Mouse (Mus musculus): ENCODE results near the gene Xrcc4.
"Not testable (repeated sequence)": the region's sequence is repeated elsewhere in the genome, so short reads cannot be mapped to it uniquely, and the experiment has no call there.

Xrcc4 gene

DNA sequence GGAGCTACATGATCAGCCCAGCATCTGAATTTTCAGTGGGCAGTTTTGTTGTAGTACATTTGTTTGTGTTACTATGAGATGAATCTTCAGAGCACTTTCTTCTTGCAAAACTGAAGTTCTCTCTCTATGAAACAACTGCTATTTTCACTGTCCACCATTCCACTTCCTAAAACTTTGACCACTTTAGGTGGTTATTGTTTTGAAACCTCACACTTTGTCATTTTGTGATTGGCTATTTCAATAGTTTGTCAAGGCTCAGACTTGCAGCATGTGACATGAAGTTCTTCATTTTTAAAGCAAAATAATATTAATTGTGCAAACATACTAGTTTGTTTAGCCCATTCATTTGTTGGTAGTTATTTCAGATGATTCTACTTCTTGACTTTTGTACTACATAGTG, 280.4 kb downstream of the Xrcc4 start:
- DNase-seq, result no peak

DNA sequence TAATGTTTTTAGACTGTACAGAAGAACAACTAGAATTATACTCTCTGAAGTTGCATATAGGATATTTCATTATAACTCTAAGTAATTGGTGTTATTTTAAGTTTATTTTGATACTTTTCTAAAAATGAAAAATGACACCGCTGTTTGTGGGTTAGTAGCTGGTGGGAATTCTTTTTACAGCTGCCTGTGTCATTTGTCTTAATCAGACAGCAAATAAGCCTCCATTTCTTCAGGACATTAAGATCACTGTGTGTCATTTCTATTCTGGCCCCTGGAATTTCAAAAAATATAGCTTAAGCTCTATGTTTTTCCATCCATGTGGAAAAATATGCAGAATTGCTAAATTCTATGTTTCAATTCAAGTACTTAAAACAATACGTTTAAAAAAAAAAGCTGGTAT, 287.5 kb downstream of the Xrcc4 start:
- DNase-seq, result no peak

DNA sequence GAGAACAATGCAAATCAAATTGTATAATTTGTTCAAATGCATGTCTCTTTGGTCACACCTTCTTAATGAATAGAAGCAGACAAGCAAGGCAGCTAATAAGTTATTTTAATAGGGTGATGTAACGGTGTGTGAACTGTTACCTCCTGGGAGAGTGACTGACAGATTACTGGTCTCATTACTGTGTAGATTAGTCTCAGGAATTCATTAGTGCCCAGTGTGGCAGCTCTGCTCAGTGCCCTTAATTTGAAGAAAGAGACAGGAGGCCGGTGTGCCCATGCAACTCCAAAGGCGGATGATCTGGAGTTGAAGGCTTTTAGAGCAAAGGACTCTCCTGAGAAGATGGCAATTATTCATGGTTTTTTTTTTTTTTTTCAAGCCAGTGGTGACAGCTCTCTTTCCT, 291.7 kb downstream of the Xrcc4 start:
- no peak for DNase-seq

DNA sequence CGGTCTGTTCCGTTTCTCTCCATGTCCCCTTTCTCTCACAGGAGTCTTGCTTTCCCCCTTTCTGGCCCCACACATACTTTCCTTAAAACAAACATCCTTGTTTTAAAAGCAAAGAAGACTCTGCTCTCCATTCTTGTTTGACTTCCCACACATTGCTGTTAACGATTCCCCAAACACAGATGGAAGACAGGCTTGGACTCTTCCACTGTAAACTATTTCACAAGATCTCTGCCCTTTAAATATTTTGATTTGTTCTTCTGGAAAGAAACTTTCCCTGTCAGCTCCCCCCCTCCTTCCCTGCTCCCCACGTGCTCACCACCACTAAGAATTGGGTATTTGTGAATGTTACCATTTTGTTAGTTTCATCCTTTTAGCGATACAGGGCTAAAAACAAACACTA, 297.9 kb downstream of the Xrcc4 start:
- no peak for DNase-seq

GRCm38 (mm10) chr13:89782886-89783285, 306.5 kb downstream of the Xrcc4 start:
- no peak for DNase-seq

DNA sequence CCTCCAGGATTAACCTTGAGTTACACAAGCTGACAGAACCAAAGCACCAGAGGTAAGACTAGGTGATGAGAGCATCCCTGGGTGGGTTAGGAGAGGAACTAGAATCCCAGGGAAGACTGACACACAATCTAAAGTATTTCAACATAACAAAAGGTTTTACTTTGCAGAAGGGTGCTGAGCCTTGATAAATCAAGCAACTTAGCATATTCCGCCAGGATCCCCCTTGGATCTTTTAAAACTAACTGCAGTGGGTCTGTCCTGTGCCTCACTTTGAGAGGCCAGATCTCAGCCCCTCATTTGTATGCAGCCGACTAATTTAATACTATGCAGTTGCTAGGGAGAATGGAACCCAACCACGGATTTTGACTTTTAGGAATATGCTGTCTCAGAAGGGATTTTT, 309.1 kb downstream of the Xrcc4 start:
- DNase-seq, result no peak

- DNase-seq, result peak in 1 of 2 experiments; percentile 3
Measured at GRCm38 (mm10) chr13:89779208-89779911, 310.0 kb downstream of the Xrcc4 start.

GRCm38 (mm10) chr13:89777764-89778163, 311.6 kb downstream of the Xrcc4 start:
- no peak for DNase-seq

DNA sequence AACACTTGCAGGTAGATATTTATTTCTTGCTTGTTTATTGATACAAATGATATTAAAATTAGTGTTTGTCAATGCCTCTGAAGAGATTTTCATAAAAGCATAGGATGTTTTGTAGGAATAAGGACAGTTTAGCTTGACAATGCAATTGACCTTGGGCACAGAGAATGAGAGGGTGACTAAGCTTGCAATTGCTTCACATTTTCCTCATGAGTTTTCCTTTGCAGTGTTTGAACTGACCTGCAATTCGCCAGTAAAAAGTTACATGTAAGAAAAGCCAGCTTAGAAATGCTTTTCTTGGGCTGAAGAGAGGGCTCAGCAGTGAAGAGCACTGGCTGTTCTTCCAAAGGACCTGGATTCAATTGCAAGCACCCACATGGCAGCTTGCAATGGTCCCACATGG, 312.3 kb downstream of the Xrcc4 start:
- no peak for DNase-seq

DNA sequence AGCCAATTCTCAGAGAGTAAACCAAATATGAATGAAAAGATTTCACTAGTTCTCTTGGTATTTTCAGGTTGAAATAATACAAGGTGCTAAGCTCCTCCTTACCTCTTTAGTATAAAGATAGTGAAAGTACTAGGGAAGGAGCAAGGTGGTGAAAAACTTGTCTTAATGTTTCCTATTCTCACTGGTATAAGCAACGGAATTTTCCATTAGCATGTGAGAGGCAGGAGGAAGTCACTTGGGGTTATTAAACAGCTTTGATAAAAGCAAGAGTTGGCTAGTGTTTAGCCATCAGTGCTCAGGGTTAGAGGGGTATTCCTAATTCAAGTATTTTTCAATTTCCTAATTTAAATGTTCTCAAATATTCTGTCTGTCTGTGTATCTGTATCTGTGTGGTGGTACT, 322.9 kb downstream of the Xrcc4 start:
- DNase-seq, result no peak

GRCm38 (mm10) chr13:89765966-89766365, 323.4 kb downstream of the Xrcc4 start:
- DNase-seq, result no peak

DNA sequence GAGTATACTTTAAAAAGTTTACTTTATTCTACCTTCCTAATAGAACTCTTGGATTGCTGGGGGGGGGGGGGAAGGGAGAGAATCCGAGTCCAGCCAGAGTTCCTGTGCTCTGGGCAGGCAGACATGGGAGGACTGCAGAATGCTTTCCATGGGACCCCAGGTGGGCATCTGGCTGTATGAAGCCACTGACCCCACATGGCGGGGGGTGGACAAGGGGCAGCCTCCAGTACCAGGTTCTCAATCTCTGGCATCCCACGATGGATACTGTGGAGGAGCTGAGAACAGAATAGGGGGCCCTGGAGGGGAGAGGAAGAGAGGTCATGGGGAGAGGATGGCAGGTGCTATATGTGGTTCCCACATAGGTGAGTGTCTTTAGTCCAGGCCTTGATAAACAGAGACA, 327.1 kb downstream of the Xrcc4 start:
- DNase-seq, result no peak

DNA sequence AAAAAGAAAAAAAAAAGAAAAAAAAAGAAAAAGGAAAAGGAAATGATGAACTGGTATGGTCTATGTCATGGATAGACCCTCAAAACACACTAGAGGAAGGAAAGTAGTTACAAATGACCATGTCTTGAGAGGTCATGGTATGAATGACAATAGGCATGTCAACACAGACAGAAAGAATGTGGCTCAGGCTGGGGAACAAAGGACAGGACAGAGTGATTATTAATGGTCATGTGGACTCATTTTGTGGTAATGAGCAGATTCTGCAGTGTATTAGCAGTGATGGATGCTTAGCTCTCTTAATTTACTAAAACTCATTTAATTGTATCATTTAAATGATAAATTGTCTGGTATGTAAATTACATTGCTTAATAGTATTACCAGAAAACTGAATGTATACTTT, 333.1 kb downstream of the Xrcc4 start:
- DNase-seq, result no peak

DNA sequence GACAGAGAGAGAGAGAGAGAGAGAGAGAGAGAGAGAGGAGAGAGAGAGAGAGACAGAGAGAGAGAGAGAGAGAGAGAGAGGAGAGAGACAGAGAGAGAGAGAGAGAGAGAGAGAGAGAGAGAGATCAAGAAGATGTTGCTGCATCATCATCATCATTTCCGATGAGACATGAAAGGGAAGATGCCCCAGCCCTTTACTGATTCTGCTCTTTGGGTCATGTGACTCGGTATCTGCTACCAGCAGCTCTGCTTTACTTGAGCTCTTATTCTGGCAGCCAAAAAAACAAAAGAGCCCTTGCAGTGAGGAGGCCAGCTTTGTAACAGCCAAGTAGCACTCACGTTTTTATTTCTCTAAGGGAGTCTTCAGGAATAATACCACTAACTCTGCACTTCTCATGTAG, 338.8 kb downstream of the Xrcc4 start:
- DNase-seq, result not testable (repeated sequence)

GRCm38 (mm10) chr13:89743201-89743600, 346.2 kb downstream of the Xrcc4 start:
- DNase-seq, result no peak

- DNase-seq, result no peak
Measured at GRCm38 (mm10) chr13:89742686-89743200, 346.7 kb downstream of the Xrcc4 start.

GRCm38 (mm10) chr13:89741766-89742685, 347.4 kb downstream of the Xrcc4 start, which contains the start of gene Vcan:
Vcan (minus strand) TSS chr13:89742509.
- no peak for DNase-seq

DNA sequence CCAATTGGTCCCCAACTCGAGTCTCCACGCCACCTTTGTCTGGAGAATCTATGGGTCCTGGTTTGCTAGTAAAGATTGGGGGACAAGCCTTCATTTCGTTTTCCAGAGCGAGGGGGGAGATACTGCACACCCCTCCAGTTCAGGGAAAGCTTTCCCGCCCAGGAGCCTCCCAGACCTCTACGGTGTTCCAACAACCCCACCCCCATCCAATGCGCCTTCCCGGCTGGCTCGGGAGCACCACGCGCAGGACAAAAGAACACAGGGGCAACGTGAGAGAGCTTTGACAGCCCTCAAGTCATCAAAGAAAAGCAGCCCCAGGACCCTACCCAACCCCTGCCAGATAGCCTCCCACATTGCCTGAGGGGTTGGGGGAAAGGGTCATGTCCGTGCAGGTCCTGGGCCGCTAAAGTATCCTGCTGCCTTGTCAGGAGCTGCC, 348.3 kb downstream of the Xrcc4 start:
- DNase-seq, result no peak

DNA sequence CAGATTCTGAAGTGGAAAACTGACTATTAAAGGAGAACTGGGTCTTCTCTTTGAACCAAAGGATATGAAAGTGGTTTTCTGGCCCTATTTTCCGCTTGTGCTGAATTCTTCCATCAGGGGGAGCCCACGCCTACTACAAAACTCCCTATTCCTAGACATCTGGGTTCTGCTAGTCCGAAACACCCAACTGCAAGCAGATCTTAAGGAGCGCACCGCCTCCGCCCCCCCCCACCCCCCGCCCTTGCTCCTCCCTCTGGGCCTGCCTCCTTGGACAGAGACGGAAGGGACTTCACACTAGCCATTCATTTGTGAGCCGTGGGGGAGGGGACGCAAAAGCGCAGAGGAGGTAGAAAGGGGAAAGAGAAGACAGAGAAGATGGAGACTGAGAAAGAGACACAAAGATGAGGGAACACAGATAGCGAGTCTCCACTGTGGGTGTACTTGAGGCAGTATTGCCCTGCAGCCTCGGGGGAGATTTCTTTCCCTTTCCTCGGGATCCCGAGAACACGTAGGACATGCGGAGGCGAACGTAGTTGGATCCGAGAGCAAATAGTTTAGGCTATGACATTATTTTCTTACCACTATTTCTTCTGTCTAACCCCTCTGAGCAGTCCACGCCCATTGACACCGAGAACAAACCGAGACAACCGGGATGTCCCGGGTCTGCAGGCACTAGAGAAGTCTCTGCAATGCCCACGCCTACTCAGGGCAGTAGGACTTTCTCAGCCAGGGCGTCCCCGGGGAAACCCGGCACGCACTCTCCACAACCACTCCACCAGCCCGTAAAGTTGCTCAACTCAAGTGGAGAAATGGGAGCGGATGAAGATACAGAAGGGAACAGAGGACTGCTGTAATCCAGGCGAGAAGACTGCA, 348.9 kb downstream of the Xrcc4 start:
- peak; percentile 13 to 26 for DNase-seq

GRCm38 (mm10) chr13:89739696-89740242, 349.6 kb downstream of the Xrcc4 start:
- DNase-seq, result peak; percentile 8 to 10

DNA sequence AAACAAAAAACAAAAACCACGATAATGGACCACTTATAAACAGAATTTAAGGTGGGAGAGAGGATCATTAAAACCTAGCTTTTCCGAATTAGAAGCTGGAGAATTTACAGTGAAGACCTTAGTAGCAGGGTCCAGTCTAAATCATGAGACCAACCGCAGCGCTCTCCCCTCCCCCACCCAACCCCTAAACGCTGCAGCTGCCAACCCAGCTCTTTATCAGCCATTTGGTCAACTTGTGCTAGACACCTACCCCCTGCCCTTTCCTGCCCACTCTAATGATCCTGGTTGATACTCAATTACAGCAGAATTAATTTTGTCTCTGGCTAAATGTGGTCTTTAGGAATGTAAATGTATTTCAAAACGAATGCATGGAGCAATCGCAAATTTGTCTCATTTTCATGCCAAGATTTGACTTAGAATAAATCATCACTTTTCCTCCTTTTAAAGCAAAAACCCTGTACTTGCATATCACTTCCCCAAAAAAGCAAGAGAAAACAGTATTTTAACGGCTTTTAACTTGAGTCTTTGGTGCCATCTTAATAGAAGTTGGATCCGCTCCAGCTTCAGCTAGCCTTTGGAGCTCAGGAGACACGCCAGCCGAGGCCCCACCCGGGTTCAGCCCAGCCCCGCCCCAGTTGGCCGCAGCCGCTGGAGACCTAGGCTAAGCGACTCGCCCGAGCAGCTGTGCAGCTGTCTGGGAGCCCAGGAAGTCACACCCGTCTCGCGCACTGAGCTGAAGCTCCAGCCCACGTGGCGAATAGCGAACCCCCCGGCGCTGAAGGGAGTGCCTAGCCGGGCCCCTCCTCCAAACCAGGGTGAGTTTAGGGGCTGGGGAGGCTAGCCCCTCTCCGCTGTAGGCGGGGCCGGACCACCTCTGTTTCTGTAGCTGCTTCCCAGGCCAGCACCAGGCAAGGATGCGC, 350.4 kb downstream of the Xrcc4 start:
- peak; percentile 50 to 60 for DNase-seq

All from thymus, postnatal 36 days (tissue).